Mouse (Mus musculus): ENCODE results near the gene Rps11.

Rps11 gene

DNA sequence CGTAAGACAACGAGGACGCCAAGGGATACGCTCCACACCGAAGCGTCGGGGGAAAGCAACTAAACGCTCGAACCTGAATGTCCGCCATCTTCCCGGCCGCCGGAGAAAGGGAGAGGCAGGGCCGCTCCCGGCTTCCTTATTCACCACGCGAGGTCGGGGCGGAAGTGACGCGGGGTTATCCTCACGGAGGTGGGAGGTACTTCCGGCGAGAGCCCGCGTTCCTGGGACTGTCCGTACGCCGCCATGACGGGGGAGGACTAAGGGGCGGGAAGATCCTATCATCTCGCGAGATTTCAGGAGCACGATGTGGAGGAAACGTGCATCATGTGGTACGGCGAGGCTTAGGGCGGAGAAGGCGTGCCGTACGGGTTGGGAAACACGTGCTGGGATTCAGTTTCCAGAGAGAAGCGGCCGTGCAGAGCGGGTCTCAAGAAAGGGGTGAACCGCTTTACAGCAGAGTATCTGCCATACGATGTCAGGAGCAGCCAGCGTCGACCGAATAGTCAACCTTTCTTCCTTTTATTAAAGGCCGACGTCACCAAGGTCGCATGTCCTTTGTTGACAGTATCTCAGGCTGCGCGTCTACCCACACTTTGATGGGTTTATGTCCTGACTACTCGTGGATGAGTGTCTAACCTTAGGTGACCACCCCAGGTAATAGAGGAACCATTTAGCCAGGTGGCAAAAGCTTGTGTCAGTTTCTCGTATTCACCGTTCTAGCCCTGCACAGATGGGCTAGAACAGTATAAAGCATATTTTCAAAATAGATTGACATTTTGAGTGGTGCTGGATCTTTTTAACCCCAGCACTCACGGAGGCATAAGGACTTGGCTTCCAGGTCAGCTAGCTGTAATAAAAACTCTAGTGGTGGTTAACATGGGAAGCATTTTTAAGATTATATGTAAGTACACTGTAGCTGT lies at the start of gene Rps11:
TSS of gene Rps11 (minus strand) at position 216 of the 920 bp plus-strand sequence.
- DNase-seq (ENCODE audit: low read depth), result peak; percentile 100

DNA sequence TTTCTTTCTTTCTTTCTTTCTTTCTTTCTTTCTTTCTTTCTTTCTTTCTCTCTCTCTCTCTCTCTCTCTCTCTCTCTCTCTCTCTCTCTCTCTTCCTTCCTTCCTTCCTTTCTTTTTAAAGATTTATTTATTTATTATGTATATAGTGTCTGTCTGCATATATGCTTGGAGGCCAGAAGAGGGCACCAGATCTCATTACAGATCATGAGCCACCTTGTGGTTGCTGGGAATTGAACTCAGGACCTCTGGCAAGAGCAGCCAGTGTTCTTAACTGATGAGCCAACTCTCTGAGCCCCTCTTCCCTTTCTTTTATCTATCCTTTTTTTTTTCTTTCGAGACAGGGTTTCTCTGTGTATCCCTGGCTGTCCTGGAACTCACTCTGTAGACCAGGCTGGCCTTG lies 49.5 kb upstream of the Rps11 start:
- peak; percentile 70 for DNase-seq (ENCODE audit: low read depth)

DNA sequence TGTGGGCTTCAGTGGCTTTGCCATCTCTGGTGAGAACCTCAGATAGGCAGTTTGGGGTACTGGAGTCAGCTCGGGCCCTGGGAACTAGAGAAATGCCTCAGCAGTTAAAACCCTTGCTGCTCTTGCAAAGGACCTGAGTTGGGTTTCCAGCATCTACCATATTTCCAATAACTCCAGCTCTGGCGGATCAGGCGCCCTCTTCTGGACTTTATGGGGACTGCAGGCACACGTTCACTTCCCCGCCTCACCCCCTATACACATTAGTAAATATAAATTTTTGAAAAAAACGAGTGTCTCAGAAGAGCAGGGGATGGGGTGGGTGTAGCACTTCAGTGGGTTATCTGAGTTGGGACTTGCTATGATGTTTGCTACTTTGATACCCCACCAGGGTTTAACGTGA lies 48.7 kb upstream of the Rps11 start:
- DNase-seq (ENCODE audit: low read depth), result peak; percentile 57

DNA sequence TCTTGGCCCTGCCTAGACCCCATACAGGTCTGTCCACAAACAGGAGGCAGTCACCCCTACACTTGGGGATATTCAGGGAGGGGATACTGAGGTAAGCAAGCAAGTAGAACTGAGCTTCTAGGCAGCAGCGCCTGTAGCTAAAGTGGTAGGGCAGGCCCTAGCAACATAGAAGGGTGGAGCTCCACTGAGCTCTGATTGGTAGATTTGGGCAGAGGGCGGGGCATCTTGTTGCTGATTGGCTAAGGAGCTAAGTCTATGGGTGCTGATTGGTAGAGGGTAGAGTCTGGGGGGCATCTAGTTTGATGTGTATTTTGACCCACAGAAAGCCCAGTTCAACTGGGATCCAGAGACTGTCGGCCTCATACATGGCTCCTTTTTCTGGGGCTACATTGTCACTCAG lies 45.3 kb upstream of the Rps11 start:
- no peak for DNase-seq (ENCODE audit: low read depth)

DNA sequence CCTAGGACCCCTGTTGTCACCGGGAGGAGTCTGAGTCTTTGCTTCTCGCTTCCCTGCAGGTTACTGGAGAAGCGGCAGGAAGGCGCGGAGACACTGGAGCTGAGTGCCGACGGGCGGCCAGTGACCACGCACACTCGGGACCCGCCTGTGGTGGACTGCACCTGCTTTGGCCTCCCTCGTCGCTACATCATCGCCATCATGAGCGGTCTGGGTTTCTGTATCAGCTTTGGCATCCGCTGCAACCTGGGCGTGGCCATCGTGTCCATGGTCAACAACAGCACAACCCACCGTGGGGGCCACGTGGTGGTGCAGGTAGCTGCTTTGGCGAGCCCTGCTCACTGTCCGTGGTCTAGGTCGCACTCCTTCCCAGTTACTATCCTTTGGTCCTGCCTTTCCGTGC lies 44.4 kb upstream of the Rps11 start:
- DNase-seq (ENCODE audit: low read depth), result no peak

DNA sequence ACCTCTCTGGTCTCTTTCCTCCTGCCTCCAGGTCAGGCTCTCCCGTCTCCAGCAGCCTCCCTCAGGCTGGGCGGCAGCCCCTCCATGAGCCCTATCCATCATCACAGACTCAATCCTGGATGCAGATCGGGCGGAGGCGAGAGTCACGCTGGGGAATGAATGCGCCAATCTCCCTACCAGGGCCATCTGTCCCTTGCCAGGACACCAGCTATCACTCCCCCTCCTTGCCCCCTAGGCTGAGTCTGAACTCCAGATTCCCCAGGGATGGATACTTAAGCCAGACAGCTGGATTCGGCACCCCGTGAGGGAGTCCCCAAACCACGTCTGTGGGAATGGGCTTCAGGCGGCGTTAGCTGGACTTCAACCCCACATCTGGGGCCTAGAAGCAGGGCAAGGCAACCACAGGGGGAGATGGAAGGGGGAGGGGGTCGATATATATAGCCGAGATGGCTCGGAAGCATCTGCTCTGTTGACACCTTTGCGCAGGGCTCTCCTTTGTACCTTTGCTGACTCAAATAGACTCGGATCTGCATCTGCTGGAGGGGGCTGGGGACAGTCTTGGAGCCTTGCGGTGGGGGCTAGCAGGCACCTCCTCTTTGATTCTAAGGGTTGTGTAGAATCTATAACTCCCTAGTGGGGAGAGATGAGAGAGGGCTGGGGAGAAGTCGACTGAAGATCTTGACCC lies 43.7 kb upstream of the Rps11 start:
- no peak for DNase-seq (ENCODE audit: low read depth)

DNA sequence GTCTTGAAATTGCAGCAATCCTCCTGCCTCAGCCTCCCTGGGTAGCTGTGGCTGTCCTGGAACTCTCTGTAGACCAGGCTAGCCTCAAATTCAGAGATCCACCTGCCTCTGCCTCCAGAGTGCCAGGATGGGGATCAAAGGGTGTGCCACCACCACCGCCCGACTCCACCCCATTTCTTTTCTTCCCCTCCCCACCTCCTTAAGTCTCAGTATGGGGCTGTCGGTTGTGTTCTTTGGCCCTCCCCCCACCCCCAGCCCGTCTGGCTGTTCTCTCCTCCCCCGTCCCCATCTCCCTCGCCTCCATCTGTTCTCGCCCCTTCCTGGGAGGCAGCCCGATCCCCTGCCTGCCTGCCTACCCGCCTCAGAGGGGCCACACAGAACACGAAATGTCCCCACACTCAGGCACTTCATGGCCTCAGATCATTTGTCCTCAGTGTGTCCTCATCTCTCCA lies 42.7 kb upstream of the Rps11 start:
- DNase-seq (ENCODE audit: low read depth), result no peak

DNA sequence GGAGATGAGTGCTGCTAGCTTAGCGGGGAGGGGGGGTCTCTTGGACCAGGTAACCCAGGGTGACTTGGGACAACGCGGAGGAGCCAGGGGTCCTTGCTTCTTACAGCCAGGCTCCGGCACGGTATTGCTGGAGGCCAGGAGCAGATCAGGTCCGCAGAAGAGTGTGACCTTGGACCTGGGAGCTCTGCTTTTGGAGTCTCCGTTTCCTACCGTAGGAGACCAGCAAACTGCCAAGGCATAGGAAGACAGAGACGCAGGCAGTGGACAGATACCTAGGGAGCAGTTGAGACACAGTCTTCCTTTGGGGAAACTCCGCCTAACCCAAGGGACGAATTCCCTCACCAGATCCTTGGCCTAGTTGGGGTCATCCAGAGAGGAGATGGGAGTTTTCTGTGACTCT lies 41.5 kb upstream of the Rps11 start:
- DNase-seq (ENCODE audit: low read depth), result no peak

DNA sequence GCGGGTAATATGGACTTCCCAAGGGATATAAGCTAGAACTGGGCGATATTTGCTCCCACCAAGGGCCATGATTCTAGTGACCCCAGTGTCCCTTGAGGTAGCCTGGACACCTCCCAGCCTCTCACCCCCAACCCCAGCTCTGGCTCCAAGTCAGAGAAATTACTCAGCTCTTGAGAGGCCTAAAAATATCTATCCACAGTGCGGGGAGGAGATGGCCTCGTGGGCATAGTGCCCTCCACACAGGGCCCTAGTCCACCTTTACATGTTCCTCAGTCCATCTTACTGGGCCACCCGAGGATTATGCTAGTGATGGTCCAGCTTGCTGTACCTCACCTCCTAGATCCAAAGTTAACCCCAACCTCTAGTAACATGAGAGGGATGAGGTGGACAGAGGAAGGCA lies 40.6 kb upstream of the Rps11 start:
- DNase-seq (ENCODE audit: low read depth), result no peak

DNA sequence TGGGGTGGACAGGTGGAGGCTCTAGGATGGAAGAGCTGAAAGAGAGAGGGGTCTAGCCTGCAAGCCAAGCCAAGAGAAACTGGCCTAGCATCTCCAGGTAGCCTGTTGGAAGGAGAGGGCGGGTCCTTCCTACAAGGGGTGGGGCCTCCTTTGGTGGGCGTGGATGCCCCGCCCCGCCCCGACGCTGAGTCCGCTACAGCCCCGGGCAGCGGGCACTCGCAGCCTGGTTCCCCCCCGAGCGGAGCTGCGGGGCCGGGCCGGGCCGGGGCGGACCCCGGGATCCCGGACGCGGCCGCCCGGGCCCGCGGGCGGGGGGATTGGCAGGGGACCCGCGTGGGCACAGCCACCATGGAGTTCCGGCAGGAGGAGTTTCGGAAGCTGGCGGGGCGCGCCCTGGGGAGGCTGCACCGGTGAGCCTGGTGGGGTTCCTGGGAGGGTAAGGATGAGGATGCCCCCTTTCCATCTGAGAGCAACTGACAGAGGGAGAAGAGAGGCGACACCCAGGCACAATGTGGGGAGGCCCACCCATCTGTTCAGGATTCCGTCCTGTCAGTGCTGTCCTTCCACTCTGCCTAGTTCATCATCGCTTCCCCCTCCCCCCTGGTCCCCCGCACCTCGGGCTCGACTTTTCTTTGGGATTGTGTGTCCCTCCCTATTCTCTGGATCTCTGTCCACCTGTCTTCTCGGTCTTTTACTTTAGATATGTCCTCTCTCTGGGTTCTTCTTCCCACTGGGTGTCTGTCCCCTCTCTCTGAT lies 39.7 kb upstream of the Rps11 start, which contains the start of gene Slc17a7:
TSS of gene Slc17a7 (plus strand) at position 215 of the 756 bp plus-strand sequence.
- DNase-seq (ENCODE audit: low read depth), result no peak

DNA sequence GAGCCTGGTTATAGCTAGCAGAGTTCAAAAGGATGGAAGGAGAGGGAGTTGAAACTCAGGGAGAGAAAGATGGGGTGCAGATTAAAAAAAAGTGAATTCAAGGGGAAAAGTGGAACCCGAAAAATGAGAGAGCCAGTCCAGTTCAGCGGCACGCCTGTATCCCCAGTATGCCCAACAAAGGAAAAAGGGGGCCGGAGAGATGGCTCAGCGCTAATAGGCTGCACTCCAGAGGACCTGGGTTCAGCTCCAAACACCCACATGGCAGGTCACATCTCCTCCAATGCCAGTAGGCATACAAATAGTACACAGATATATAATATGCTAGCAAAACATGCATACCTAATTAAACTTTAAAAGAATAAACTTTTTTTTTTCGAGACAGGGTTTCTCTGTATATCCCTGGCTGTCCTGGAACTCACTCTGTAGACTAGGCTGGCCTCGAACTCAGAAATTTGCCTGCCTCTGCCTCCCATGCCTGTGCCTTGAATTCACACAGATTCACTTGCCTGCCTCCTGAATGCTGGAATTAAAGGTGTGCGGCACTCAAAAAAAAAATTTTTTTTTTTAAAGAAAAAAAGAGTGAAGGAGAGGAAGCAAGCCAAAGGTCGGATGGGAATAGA lies 38.9 kb upstream of the Rps11 start:
- no peak for DNase-seq (ENCODE audit: low read depth)

DNA sequence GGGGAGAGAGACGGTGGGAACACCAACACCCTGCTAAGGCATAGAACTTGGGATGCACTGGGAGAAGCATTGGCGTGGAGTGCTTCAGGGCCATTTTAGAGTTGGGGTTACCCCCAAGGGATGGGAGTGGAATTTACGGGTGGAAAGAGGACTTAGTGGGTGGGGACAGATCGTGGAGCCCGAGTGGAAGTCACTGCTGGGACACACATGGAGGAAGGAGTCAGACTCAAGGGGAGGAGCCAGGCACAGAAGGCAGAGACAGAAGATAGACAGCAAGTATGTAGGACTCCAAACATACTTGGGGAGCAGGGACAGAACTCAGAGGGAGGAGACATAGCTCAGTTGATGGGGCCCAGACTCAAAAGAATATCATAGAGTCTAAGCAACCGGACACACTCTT lies 38.3 kb upstream of the Rps11 start:
- no peak for DNase-seq (ENCODE audit: low read depth)

DNA sequence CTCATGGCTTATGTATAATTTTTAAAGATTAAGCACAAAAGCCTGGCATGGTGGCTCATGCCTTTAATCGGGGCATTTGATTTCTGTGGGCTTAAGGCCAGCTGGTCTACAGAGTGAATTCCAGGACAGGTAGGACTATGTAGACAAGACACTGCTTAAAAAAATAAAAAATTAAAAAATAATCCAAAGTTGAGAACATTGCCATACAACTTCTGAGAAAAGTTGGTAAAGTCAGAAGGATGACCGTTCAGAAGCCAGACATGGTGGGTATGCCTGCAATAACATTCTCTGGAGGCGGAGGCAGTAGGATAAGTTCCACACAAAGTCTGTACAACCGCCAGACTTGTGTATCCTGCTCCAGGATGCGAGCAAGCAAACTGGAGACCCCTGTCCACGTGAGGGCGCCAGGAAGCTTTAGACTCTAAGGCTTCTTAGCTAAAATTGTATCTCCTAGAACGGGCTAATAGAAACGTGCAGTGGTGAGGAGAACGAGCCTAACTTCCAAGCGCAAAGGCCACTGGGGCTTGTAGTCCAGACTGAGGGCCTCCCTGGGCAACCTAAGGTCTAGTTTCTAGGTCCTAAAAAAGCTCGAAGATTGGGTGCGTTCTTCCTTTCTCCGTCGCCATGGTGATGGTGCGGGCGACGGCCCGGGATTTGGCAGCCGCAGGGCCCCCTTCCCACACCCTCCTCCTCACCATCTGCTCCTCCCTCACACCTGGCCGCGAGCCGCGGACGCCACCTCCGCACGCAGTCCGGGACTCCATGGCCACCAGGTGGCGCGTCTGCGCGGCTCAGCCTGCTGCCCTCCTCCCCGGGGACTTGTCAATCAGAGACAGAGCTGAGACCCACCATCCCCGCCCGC lies 37.6 kb upstream of the Rps11 start:
- peak; percentile 95 for DNase-seq (ENCODE audit: low read depth)

DNA sequence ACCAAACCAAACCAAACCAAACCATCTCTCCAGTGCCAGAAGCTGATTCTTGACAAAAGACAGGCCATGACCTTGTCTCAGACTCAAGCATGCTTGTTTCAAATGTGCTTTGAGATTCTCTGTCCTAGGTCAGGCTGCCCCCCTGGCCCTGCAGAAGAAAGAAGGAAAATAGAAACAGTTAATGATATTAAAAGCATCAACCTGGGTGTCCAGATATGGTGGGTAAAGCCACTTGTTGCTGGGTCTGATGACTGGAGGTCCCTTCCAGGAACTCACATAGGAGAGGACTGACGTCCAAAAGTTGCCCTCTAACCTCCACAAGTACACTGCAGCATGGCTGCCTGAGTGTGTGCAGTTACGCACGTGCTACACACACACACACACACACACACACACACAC lies 36.6 kb upstream of the Rps11 start:
- DNase-seq (ENCODE audit: low read depth), result no peak

DNA sequence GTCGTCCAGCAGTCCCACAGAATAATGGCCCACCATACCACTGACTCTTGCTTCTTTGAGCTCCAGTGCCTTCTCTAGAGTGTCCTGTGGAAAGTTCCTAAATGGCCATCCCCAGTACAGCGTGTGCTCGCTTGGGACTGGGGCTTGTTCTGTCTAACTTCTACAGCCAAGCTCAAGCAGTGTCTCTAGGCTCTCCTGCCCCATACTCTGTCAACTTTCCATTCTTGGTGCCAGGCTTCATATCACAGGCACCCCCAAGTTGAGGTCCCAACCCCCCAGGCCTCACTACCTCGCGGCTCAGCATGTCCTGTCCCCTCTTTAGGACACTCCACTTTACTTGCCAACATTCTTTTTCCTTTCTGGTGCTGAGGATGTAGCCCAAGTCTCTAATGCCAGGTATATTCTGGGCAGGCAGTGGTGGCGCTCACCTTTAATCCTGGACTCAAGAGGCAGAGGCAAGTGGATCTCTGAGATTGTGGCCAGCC lies 36.1 kb upstream of the Rps11 start:
- DNase-seq (ENCODE audit: low read depth), result no peak

DNA sequence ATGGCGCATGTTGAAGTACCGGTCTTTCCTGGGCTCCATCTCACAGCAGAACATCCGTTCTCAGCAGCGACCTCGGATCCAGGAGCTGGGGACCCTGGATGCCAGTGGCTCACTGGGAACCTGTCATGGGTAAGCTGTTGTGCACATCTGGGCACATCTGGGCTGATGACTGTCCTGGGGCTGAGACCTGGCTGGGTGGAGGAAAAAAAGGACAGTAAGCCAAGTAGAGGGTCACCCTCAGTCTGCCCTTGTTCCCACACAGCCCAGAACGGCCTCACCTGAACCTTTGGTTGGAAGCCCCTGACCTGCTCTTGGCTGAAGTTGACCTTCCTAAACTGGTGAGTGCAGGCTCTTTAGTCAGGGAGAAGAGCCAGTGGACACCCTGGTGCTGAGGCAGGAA lies 34.8 kb upstream of the Rps11 start:
- DNase-seq (ENCODE audit: low read depth), result no peak

DNA sequence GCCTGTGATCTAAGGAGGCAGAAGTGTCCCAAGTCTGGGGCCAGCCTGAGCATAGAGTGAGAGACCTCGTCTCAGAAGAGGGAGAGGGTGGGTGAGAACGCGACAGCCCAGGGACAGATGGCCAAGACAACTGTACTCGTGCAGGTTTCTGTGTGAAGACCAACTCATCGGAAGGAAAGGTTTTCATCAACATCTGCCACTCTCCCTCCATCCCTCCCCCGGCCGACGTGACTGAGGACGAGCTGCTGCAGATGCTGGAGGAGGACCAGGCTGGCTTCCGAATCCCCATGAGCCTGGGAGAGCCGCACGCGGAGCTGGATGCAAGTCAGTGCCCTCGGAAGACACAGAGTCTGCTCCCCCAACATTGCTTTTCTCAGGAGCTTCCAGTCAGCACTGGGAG lies 33.2 kb upstream of the Rps11 start:
- no peak for DNase-seq (ENCODE audit: low read depth)

DNA sequence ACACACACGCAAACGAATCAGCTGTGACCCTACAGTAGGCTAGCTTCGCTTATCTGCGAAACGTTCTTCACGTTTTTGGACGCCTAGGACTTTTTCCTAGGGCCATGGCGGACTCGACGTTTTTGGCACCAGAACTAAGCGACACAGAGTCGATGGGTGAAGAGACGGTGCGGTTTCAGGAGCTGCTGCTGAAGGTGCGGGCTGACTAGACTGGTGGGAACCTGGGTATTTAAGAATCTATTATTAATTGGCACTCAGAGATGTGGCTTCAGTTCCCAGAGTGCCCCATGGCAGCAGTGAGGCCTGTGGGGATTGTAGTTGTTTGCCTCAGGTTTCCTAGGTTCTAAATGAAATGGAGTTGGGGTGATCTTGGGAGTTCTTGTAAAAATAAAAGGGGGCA lies 32.0 kb upstream of the Rps11 start:
- no peak for DNase-seq (ENCODE audit: low read depth)

DNA sequence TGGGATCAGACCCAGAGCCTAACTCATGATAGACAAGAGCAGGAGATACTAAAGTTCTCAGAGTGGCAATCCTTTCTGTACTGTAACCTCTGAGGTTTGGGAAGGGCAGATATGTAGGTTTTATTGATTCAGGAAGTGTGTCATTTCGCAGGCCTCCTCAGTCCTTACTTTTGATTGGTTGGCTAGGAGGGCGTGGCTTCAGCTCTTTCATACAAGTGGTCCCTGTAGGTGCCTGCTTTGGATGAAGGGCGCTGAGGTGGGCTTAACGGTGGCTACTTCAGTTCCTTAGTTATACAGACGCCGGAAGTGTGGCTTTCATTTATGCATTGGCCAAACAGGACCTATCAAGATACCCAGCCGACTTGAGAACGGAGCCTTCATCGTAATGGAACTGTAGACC lies 31.4 kb upstream of the Rps11 start:
- peak; percentile 70 for DNase-seq (ENCODE audit: low read depth)

DNA sequence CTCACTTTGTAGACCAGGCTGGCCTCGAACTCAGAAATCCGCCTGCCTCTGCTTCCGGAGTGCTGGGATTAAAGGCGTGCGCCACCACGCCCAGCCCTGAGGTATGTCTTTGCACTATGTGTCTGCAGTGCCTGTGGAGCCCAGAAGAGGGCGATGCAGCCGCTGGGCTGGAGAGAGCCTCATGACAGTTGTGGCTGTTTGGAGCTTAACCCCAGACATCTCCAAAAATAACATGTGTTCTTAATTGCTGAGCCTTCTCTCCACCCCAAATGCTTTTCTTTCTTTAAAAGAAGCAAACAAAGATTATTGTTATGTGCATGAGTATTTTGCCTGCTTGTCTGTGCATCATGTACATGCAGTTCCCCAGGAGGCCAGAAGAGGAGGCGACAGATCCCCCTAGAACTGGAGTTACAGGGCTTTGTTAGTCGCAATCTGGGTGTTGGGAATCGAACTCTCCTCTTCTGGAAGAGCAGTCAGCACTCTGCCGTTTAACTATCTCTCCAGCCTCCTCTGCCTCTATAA lies 30.8 kb upstream of the Rps11 start:
- peak; percentile 85 for DNase-seq (ENCODE audit: low read depth)

Measured in 416B (cell line).